Mouse (Mus musculus) intestine, embryonic 14.5 days (tissue): ENCODE measurements around the gene Gm21987. TPM values are rescaled to one million over a fixed set of nuclear protein-coding genes. Genes with fewer than 3 reads are reported as not detected.

Experiments used
- ATAC-seq: fragments of 200-750 bp; cut with Nextera tagmentation; replicated peaks from 2 replicates; pipeline ENCODE4 v1.8.0; 2017; ENCODE audit warnings: low read depth, moderate number of reproducible peaks, moderate TSS enrichment, moderate library complexity; ENCODE audit not compliant: low FRiP score, low TSS enrichment
- DNase-seq: peaks from one replicate; pipeline ENCODE4 v3.0.0-alpha.2; 2018; ENCODE audit warnings: low spot score
- H3K27ac ChIP-seq: fragments of 300-500 bp; sonication (generic); 2 replicates; pipeline ENCODE4 v1.5.1; 2014; ENCODE audit warnings: low read depth, mild to moderate bottlenecking, control low read depth
- H3K27me3 ChIP-seq: fragments of 300-500 bp; sonication (generic); replicated peaks from 2 replicates; pipeline ENCODE4 v1.6.1; 2014; ENCODE audit warnings: low read length, control low read depth; ENCODE audit not compliant: control insufficient read depth, insufficient read depth
- H3K36me3 ChIP-seq: fragments of 300-500 bp; sonication (generic); 2 replicates; pipeline ENCODE4 v1.6.1; 2014; ENCODE audit warnings: low read length, control low read depth; ENCODE audit not compliant: control insufficient read depth, insufficient read depth
- H3K4me1 ChIP-seq: fragments of 300-500 bp; sonication (generic); replicated peaks from 2 replicates; pipeline ENCODE4 v1.6.1; 2014; ENCODE audit warnings: low read length, control low read depth, mixed read lengths; ENCODE audit not compliant: control insufficient read depth, insufficient read depth
- H3K4me2 ChIP-seq: fragments of 300-500 bp; sonication (generic); 2 replicates; pipeline ENCODE4 v1.6.1; 2014; ENCODE audit warnings: low read length
- H3K4me3 ChIP-seq: fragments of 300-500 bp; sonication (generic); 2 replicates; pipeline ENCODE4 v1.5.1; 2014; ENCODE audit warnings: low read depth, low read length, control low read depth, mixed read lengths
- H3K9ac ChIP-seq: fragments of 300-500 bp; sonication (generic); 2 replicates; pipeline ENCODE4 v1.6.1; 2014; ENCODE audit warnings: mild to moderate bottlenecking, low read length
- H3K9me3 ChIP-seq: fragments of 300-500 bp; sonication (generic); 2 replicates; pipeline ENCODE4 v1.6.1; 2016; ENCODE audit warnings: low read length, control low read depth; ENCODE audit not compliant: control insufficient read depth
- WGBS: fragments of 180-500 bp; shearing (Covaris S2); extraction: QIAGEN DNeasy Blood & Tissue Kit; methylation state at CpG from one replicate; pipeline ENCODE4 v1.1.7; 2014; 5-methylcytosine and 5-hydroxymethylcytosine counted together
- polyA plus RNA-seq: library from polyadenylated mRNA; unstranded; fragments of >200 nt; fragmentation: Nextera tagmentation; extraction: Ambion mirVana; gene quantifications from 2 replicates; pipeline ENCODE4 v1.2.1, GENCODE M21; 2014

The Gm21987 gene
- polyA plus RNA-seq, 1 experiment from 2014 or later = 0.68 TPM

GRCm38 (mm10) chr16:38362493-38363255, 15.8 kb downstream of the Gm21987 start:
- Histone ChIP-seq H3K4me2 (peak overlapping the region; percentile 38), H3K9ac (peak overlapping the region; percentile 27), H3K4me3 (peak overlapping the region; percentile 30), H3K9me3 (no peaks in the 10 kb centered on the region), H3K27me3 (no peaks in the 10 kb centered on the region), H3K4me1 (peaks cover 13% of the 10 kb centered on the region; the same call in 1 of the 2 replicates), H3K27ac (peak overlapping the region; percentile 70; the same call in 1 of the 2 replicates), H3K36me3 (no peaks in the 10 kb centered on the region)
- DNase-seq (peak; percentile 60), ATAC-seq (no peak)
- 37% methylated on average over 20 of the region's 20 CpGs for WGBS

GRCm38 (mm10) chr16:38363256-38363595, 16.4 kb downstream of the Gm21987 start:
- no peak overlapping the region for H3K27ac ChIP-seq
- H3K9ac ChIP-seq = no peak overlapping the region
- WGBS = 40% methylated on average over 3 of the region's 3 CpGs
- no peaks in the 10 kb centered on the region for H3K36me3 ChIP-seq
- no peak for ATAC-seq
- no peaks in the 10 kb centered on the region for H3K9me3 ChIP-seq
- peak overlapping the region; percentile 38 for H3K4me2 ChIP-seq
- H3K4me1 ChIP-seq = peaks cover 13% of the 10 kb centered on the region; the same call in 1 of the 2 replicates
- DNase-seq = no peak
- H3K27me3 ChIP-seq = no peaks in the 10 kb centered on the region
- peak overlapping the region; percentile 30 for H3K4me3 ChIP-seq

- Histone ChIP-seq H3K4me3 (peak overlapping the region; percentile 30), H3K4me1 (peaks cover 13% of the 10 kb centered on the region; the same call in 1 of the 2 replicates), H3K9ac (no peak overlapping the region), H3K4me2 (peak overlapping the region; percentile 38), H3K27me3 (no peaks in the 10 kb centered on the region), H3K36me3 (no peaks in the 10 kb centered on the region), H3K27ac (no peak overlapping the region), H3K9me3 (no peaks in the 10 kb centered on the region)
- ATAC-seq (no peak), DNase-seq (no peak)
- WGBS = 51% methylated on average over 7 of the region's 7 CpGs
These were observed 16.8 kb downstream of the Gm21987 start for GRCm38 (mm10) chr16:38363657-38364056.

GRCm38 (mm10) chr16:38365390-38365789, 18.6 kb downstream of the Gm21987 start:
- DNase-seq (no peak), ATAC-seq (no peak)
- H3K4me3 ChIP-seq = no peak overlapping the region
- H3K9me3 ChIP-seq = no peaks in the 10 kb centered on the region
- no peak overlapping the region for H3K27ac ChIP-seq
- no peak overlapping the region for H3K9ac ChIP-seq
- no peak overlapping the region for H3K4me2 ChIP-seq
- whole genome bisulfite sequencing = 80% methylated on average over 10 of the region's 10 CpGs
- H3K27me3 ChIP-seq = no peaks in the 10 kb centered on the region
- no peaks in the 10 kb centered on the region for H3K36me3 ChIP-seq
- H3K4me1 ChIP-seq = peaks cover 13% of the 10 kb centered on the region; the same call in 1 of the 2 replicates

GRCm38 (mm10) chr16:38366231-38366630, 19.4 kb downstream of the Gm21987 start:
- Histone ChIP-seq H3K4me1 (peaks cover 12% of the 10 kb centered on the region; the same call in 1 of the 2 replicates), H3K9ac (no peak overlapping the region), H3K36me3 (no peaks in the 10 kb centered on the region), H3K27me3 (no peaks in the 10 kb centered on the region), H3K27ac (no peak overlapping the region), H3K9me3 (no peaks in the 10 kb centered on the region), H3K4me2 (no peak overlapping the region), H3K4me3 (no peak overlapping the region)
- no peak for DNase-seq
- WGBS = 80% methylated on average over 4 of the region's 4 CpGs
- no peak for ATAC-seq

- no peak overlapping the region for H3K4me3 ChIP-seq
- H3K4me2 ChIP-seq = no peak overlapping the region
- no peaks in the 10 kb centered on the region for H3K27me3 ChIP-seq
- no peak for DNase-seq
- H3K36me3 ChIP-seq = no peaks in the 10 kb centered on the region
- 64% methylated on average over 10 of the region's 10 CpGs for WGBS
- no peaks in the 10 kb centered on the region for H3K9me3 ChIP-seq
- no peak overlapping the region for H3K27ac ChIP-seq
- H3K9ac ChIP-seq = no peak overlapping the region
- ATAC-seq = no peak
- H3K4me1 ChIP-seq = no peaks in the 10 kb centered on the region
These were observed 21.5 kb downstream of the Gm21987 start for GRCm38 (mm10) chr16:38368336-38368735.

- Histone ChIP-seq H3K4me2 (no peak overlapping the region), H3K9ac (no peak overlapping the region), H3K4me3 (no peak overlapping the region), H3K36me3 (no peaks in the 10 kb centered on the region), H3K4me1 (no peaks in the 10 kb centered on the region), H3K27me3 (no peaks in the 10 kb centered on the region), H3K27ac (no peak overlapping the region), H3K9me3 (no peaks in the 10 kb centered on the region)
- DNase-seq (no peak), ATAC-seq (no peak)
- 89% methylated on average over 7 of the region's 7 CpGs for WGBS
These were observed 22.2 kb downstream of the Gm21987 start for GRCm38 (mm10) chr16:38369000-38369399.

GRCm38 (mm10) chr16:38369431-38369830, 22.6 kb downstream of the Gm21987 start:
- no peak for DNase-seq
- WGBS = 84% methylated on average over 8 of the region's 8 CpGs
- H3K4me3 ChIP-seq = no peak overlapping the region
- H3K4me2 ChIP-seq = no peak overlapping the region
- H3K36me3 ChIP-seq = no peaks in the 10 kb centered on the region
- no peak overlapping the region for H3K27ac ChIP-seq
- H3K27me3 ChIP-seq = no peaks in the 10 kb centered on the region
- no peak overlapping the region for H3K9ac ChIP-seq
- H3K4me1 ChIP-seq = no peaks in the 10 kb centered on the region
- ATAC-seq = no peak
- no peaks in the 10 kb centered on the region for H3K9me3 ChIP-seq

- 66% methylated on average over 4 of the region's 4 CpGs for WGBS
- Histone ChIP-seq H3K36me3 (no peaks in the 10 kb centered on the region), H3K4me2 (no peak overlapping the region), H3K4me1 (no peaks in the 10 kb centered on the region), H3K27ac (no peak overlapping the region), H3K27me3 (no peaks in the 10 kb centered on the region), H3K4me3 (no peak overlapping the region), H3K9me3 (no peaks in the 10 kb centered on the region), H3K9ac (no peak overlapping the region)
- no peak for DNase-seq
- ATAC-seq = no peak
These were observed 23.2 kb downstream of the Gm21987 start for GRCm38 (mm10) chr16:38369992-38370484.
